Mouse (Mus musculus) E14TG2a.4 (cell line): Measurements from ENCODE around the gene Smco2.

Source experiments
- H3K27me3 ChIP-seq: 2 replicates; pipeline ENCODE4 v1.6.1; 2014; ENCODE audit warnings: low read length, control low read depth; ENCODE audit not compliant: insufficient read depth
- H3K36me3 ChIP-seq: 2 replicates; pipeline ENCODE4 v1.6.1; 2014; ENCODE audit warnings: low read length, control low read depth; ENCODE audit not compliant: insufficient read depth
- H3K4me1 ChIP-seq: replicated peaks from 2 replicates; pipeline ENCODE4 v1.6.1; 2014; ENCODE audit warnings: low read depth, low read length, control low read depth
- H3K4me3 ChIP-seq: replicated peaks from 2 replicates; pipeline ENCODE4 v1.5.1; 2014; ENCODE audit warnings: mild to moderate bottlenecking, low read length
- H3K9me3 ChIP-seq: 2 replicates; pipeline ENCODE4 v1.6.1; 2014; ENCODE audit warnings: low read length, control low read depth
- CTCF ChIP-seq: conservative IDR thresholded peaks from 2 replicates; pipeline ENCODE4 v1.5.1; 2014; ENCODE audit warnings: low read length
- NANOG ChIP-seq: IDR thresholded peaks from 2 replicates; pipeline ENCODE4 v1.6.1; 2014; ENCODE audit warnings: borderline replicate concordance, low read length, mixed read lengths
- POU5F1 ChIP-seq: IDR thresholded peaks from 2 replicates; pipeline ENCODE4 v1.6.1; 2014; ENCODE audit warnings: low read length, borderline replicate concordance

Smco2 gene

GRCm38 (mm10) chr6:146871975-146872374 lies 22.1 kb downstream of the Smco2 start:
- Histone ChIP-seq H3K4me3 (no peak overlapping the region), H3K9me3 (peaks cover 7% of the 10 kb centered on the region), H3K4me1 (peaks cover 5% of the 10 kb centered on the region; the same call in 1 of the 2 replicates), H3K36me3 (no peaks in the 10 kb centered on the region), H3K27me3 (peaks cover 17% of the 10 kb centered on the region)
- no peak for TF ChIP-seq NANOG
- no peak for TF ChIP-seq POU5F1
- TF ChIP-seq CTCF, result no peak

GRCm38 (mm10) chr6:146874415-146874814 lies 24.5 kb downstream of the Smco2 start:
- peaks cover 15% of the 10 kb centered on the region for H3K9me3 ChIP-seq
- TF ChIP-seq NANOG (no peak), POU5F1 (no peak), CTCF (no peak)
- H3K4me1 ChIP-seq, result no peaks in the 10 kb centered on the region; the same call in 1 of the 2 replicates
- peaks cover 17% of the 10 kb centered on the region for H3K27me3 ChIP-seq
- H3K36me3 ChIP-seq, result no peaks in the 10 kb centered on the region
- H3K4me3 ChIP-seq, result 0 out of 2 replicates have a peak overlapping the region, but pooled peaks have one; percentile 26

GRCm38 (mm10) chr6:146876820-146877219 lies 26.9 kb downstream of the Smco2 start:
- Histone ChIP-seq H3K36me3 (no peaks in the 10 kb centered on the region), H3K4me1 (no peaks in the 10 kb centered on the region; the same call in 1 of the 2 replicates), H3K4me3 (no peak overlapping the region), H3K9me3 (peaks cover 12% of the 10 kb centered on the region), H3K27me3 (peaks cover 10% of the 10 kb centered on the region)
- TF ChIP-seq POU5F1, result no peak
- peak; percentile 60 for TF ChIP-seq CTCF

- H3K36me3 ChIP-seq, result no peaks in the 10 kb centered on the region
- H3K4me1 ChIP-seq, result no peaks in the 10 kb centered on the region; the same call in 1 of the 2 replicates
- TF ChIP-seq NANOG, result no peak
- TF ChIP-seq CTCF, result no peak
- TF ChIP-seq POU5F1, result no peak
- no peak overlapping the region for H3K4me3 ChIP-seq
- H3K9me3 ChIP-seq, result peaks cover 12% of the 10 kb centered on the region
- H3K27me3 ChIP-seq, result peaks cover 10% of the 10 kb centered on the region
Observed at GRCm38 (mm10) chr6:146877425-146878045, 27.6 kb downstream of the Smco2 start.

GRCm38 (mm10) chr6:146878926-146879325 lies 29.0 kb downstream of the Smco2 start:
- H3K36me3 ChIP-seq, result no peaks in the 10 kb centered on the region
- H3K4me1 ChIP-seq, result no peaks in the 10 kb centered on the region; the same call in 1 of the 2 replicates
- H3K9me3 ChIP-seq, result peaks cover 12% of the 10 kb centered on the region
- TF ChIP-seq NANOG, result no peak
- TF ChIP-seq POU5F1, result no peak
- TF ChIP-seq CTCF, result no peak
- H3K27me3 ChIP-seq, result peaks cover 19% of the 10 kb centered on the region
- no peak overlapping the region for H3K4me3 ChIP-seq

GRCm38 (mm10) chr6:146879856-146880255 lies 30.0 kb downstream of the Smco2 start:
- Histone ChIP-seq H3K36me3 (no peaks in the 10 kb centered on the region), H3K4me3 (no peak overlapping the region), H3K27me3 (peaks cover 14% of the 10 kb centered on the region), H3K4me1 (peaks cover 4% of the 10 kb centered on the region), H3K9me3 (peaks cover 12% of the 10 kb centered on the region)
- TF ChIP-seq POU5F1 (no peak), NANOG (no peak)

- peaks cover 7% of the 10 kb centered on the region for H3K4me1 ChIP-seq
- peaks cover 12% of the 10 kb centered on the region for H3K9me3 ChIP-seq
- TF ChIP-seq NANOG, result no peak
- no peak for TF ChIP-seq POU5F1
- no peak for TF ChIP-seq CTCF
- peaks cover 12% of the 10 kb centered on the region; the same call in 1 of the 2 replicates for H3K27me3 ChIP-seq
- no peak overlapping the region for H3K4me3 ChIP-seq
- H3K36me3 ChIP-seq, result no peaks in the 10 kb centered on the region
Observed at GRCm38 (mm10) chr6:146880296-146880695, 30.4 kb downstream of the Smco2 start.

- Histone ChIP-seq H3K4me1 (peaks cover 22% of the 10 kb centered on the region), H3K36me3 (no peaks in the 10 kb centered on the region)
- TF ChIP-seq CTCF (no peak), NANOG (no peak)
Observed at GRCm38 (mm10) chr6:146881896-146882770, 32.2 kb downstream of the Smco2 start.

More at GRCm38 (mm10) chr6:146881896-146882770, 32.2 kb downstream of the Smco2 start:
- H3K9me3 ChIP-seq, result peaks cover 6% of the 10 kb centered on the region
- no peak overlapping the region for H3K4me3 ChIP-seq
- H3K27me3 ChIP-seq, result peaks cover 9% of the 10 kb centered on the region; the same call in 1 of the 2 replicates
